Mouse (Mus musculus): Measurements from ENCODE around the gene Mvb12b. TPM values are rescaled to one million over a fixed set of nuclear protein-coding genes. Genes with fewer than 3 reads are reported as not detected.

Gene Mvb12b
- polyA plus RNA-seq, 1 experiment from 2014 or later: 67.0 TPM

- H3K9me3 ChIP-seq: no peaks in the 10 kb centered on the region
- peak overlapping the region; percentile 94 for H3K27ac ChIP-seq
- no peak overlapping the region for H3K4me3 ChIP-seq
- ATAC-seq (replicated peaks): no peak
- no peaks in the 10 kb centered on the region for H3K27me3 ChIP-seq (replicated peaks)
- H3K36me3 ChIP-seq (replicated peaks): no peaks in the 10 kb centered on the region
- H3K9ac ChIP-seq: no peak overlapping the region
- H3K4me2 ChIP-seq: no peak overlapping the region
- peaks cover 67% of the 10 kb centered on the region for H3K4me1 ChIP-seq
- WGBS: 83% methylated on average over 2 of the region's 2 CpGs
These were observed 8.5 kb downstream of the Mvb12b start for GRCm38 (mm10) chr2:33879223-33879622.

- peaks cover 64% of the 10 kb centered on the region for H3K4me1 ChIP-seq
- H3K27me3 ChIP-seq (replicated peaks): no peaks in the 10 kb centered on the region
- peak; percentile 49; the same call in 1 of the 2 replicates for ATAC-seq (replicated peaks)
- peaks cover 6% of the 10 kb centered on the region for H3K36me3 ChIP-seq (replicated peaks)
- no peak overlapping the region for H3K4me2 ChIP-seq
- no peaks in the 10 kb centered on the region for H3K9me3 ChIP-seq
- H3K4me3 ChIP-seq: no peak overlapping the region
- H3K27ac ChIP-seq: peak overlapping the region; percentile 94
- peak overlapping the region; percentile 25; the same call in 1 of the 2 replicates for H3K9ac ChIP-seq
- WGBS: 7% methylated on average over 11 of the region's 11 CpGs
These were observed 9.3 kb downstream of the Mvb12b start for GRCm38 (mm10) chr2:33878437-33878836.

- ATAC-seq (replicated peaks): peak; percentile 16
- 58% methylated on average over 6 of the region's 6 CpGs for WGBS
- no peaks in the 10 kb centered on the region for H3K27me3 ChIP-seq (replicated peaks)
These were observed 9.9 kb downstream of the Mvb12b start for GRCm38 (mm10) chr2:33877663-33878360.

GRCm38 (mm10) chr2:33876529-33877290, 11.0 kb downstream of the Mvb12b start:
- H3K27me3 ChIP-seq (replicated peaks): no peaks in the 10 kb centered on the region
- peaks cover 22% of the 10 kb centered on the region for H3K36me3 ChIP-seq (replicated peaks)
- peak overlapping the region; percentile 94 for H3K27ac ChIP-seq
- no peak overlapping the region for H3K4me3 ChIP-seq
- H3K4me2 ChIP-seq: peak overlapping the region; percentile 30
- peak; percentile 84 for ATAC-seq (replicated peaks)
- peaks cover 52% of the 10 kb centered on the region for H3K4me1 ChIP-seq
- H3K9ac ChIP-seq: no peak overlapping the region; the same call in 1 of the 2 replicates
- 4% methylated on average over 25 of the region's 25 CpGs for WGBS
- H3K9me3 ChIP-seq: no peaks in the 10 kb centered on the region

More at GRCm38 (mm10) chr2:33877663-33878360, 9.9 kb downstream of the Mvb12b start:
- H3K36me3 ChIP-seq (replicated peaks): peaks cover 12% of the 10 kb centered on the region
- peaks cover 58% of the 10 kb centered on the region for H3K4me1 ChIP-seq
- H3K9me3 ChIP-seq: no peaks in the 10 kb centered on the region
- no peak overlapping the region for H3K4me3 ChIP-seq
- peak overlapping the region; percentile 94 for H3K27ac ChIP-seq
- no peak overlapping the region for H3K4me2 ChIP-seq
- no peak overlapping the region for H3K9ac ChIP-seq

GRCm38 (mm10) chr2:33875594-33875993, 12.2 kb downstream of the Mvb12b start:
- Histone ChIP-seq H3K4me3 (no peak overlapping the region), H3K27ac (peak overlapping the region; percentile 94), H3K9ac (no peak overlapping the region), H3K27me3 (replicated peaks) (no peaks in the 10 kb centered on the region), H3K9me3 (no peaks in the 10 kb centered on the region), H3K4me2 (no peak overlapping the region), H3K4me1 (peaks cover 59% of the 10 kb centered on the region), H3K36me3 (replicated peaks) (peaks cover 22% of the 10 kb centered on the region)
- ATAC-seq (replicated peaks): no peak
- WGBS: 64% methylated on average over 12 of the region's 12 CpGs

GRCm38 (mm10) chr2:33874856-33875576, 12.7 kb downstream of the Mvb12b start:
- no peak for ATAC-seq (replicated peaks)
- 55% methylated on average over 10 of the region's 10 CpGs for WGBS

GRCm38 (mm10) chr2:33874367-33874766, 13.4 kb downstream of the Mvb12b start:
- ATAC-seq (replicated peaks): no peak
- Histone ChIP-seq H3K9me3 (no peaks in the 10 kb centered on the region), H3K4me1 (peaks cover 61% of the 10 kb centered on the region), H3K27me3 (replicated peaks) (no peaks in the 10 kb centered on the region), H3K36me3 (replicated peaks) (peaks cover 22% of the 10 kb centered on the region), H3K4me3 (no peak overlapping the region), H3K9ac (no peak overlapping the region), H3K27ac (peak overlapping the region; percentile 94), H3K4me2 (no peak overlapping the region)
- WGBS: 87% methylated on average over 5 of the region's 5 CpGs

More at GRCm38 (mm10) chr2:33874856-33875576, 12.7 kb downstream of the Mvb12b start:
- H3K27me3 ChIP-seq (replicated peaks): no peaks in the 10 kb centered on the region
- H3K9me3 ChIP-seq: no peaks in the 10 kb centered on the region
- peaks cover 22% of the 10 kb centered on the region for H3K36me3 ChIP-seq (replicated peaks)
- no peak overlapping the region for H3K4me3 ChIP-seq
- no peak overlapping the region for H3K4me2 ChIP-seq
- H3K27ac ChIP-seq: peak overlapping the region; percentile 94
- no peak overlapping the region for H3K9ac ChIP-seq
- H3K4me1 ChIP-seq: peaks cover 64% of the 10 kb centered on the region

GRCm38 (mm10) chr2:33873501-33873900, 14.2 kb downstream of the Mvb12b start:
- Histone ChIP-seq H3K4me2 (no peak overlapping the region), H3K27ac (no peak overlapping the region), H3K9me3 (no peaks in the 10 kb centered on the region), H3K36me3 (replicated peaks) (peaks cover 22% of the 10 kb centered on the region), H3K9ac (no peak overlapping the region), H3K4me3 (no peak overlapping the region), H3K27me3 (replicated peaks) (no peaks in the 10 kb centered on the region), H3K4me1 (peaks cover 52% of the 10 kb centered on the region)
- ATAC-seq (replicated peaks): no peak
- 90% methylated on average over 8 of the region's 8 CpGs for WGBS

- peaks cover 50% of the 10 kb centered on the region for H3K4me1 ChIP-seq
- no peaks in the 10 kb centered on the region for H3K27me3 ChIP-seq (replicated peaks)
- peaks cover 22% of the 10 kb centered on the region for H3K36me3 ChIP-seq (replicated peaks)
- no peak overlapping the region for H3K4me2 ChIP-seq
- H3K9me3 ChIP-seq: no peaks in the 10 kb centered on the region
- H3K4me3 ChIP-seq: no peak overlapping the region
- 88% methylated on average over 8 of the region's 8 CpGs for WGBS
- ATAC-seq (replicated peaks): no peak
- H3K9ac ChIP-seq: no peak overlapping the region
- H3K27ac ChIP-seq: no peak overlapping the region
These were observed 14.9 kb downstream of the Mvb12b start for GRCm38 (mm10) chr2:33872841-33873271.

- H3K27ac ChIP-seq: peak overlapping the region; percentile 58
- H3K4me2 ChIP-seq: no peak overlapping the region
- WGBS: 69% methylated on average over 4 of the region's 4 CpGs
- no peaks in the 10 kb centered on the region for H3K9me3 ChIP-seq
- H3K4me3 ChIP-seq: no peak overlapping the region
- no peak overlapping the region for H3K9ac ChIP-seq
- no peaks in the 10 kb centered on the region for H3K27me3 ChIP-seq (replicated peaks)
- ATAC-seq (replicated peaks): no peak
- peaks cover 22% of the 10 kb centered on the region for H3K36me3 ChIP-seq (replicated peaks)
- H3K4me1 ChIP-seq: peaks cover 37% of the 10 kb centered on the region
These were observed 16.6 kb downstream of the Mvb12b start for GRCm38 (mm10) chr2:33871181-33871520.

- 54% methylated on average over 17 of the region's 17 CpGs for WGBS
These were observed 17.2 kb downstream of the Mvb12b start for GRCm38 (mm10) chr2:33870369-33871180.

More at GRCm38 (mm10) chr2:33870369-33871180, 17.2 kb downstream of the Mvb12b start:
- H3K4me2 ChIP-seq: no peak overlapping the region
- no peak for ATAC-seq (replicated peaks)
- H3K36me3 ChIP-seq (replicated peaks): peaks cover 22% of the 10 kb centered on the region
- peaks cover 32% of the 10 kb centered on the region for H3K4me1 ChIP-seq
- no peak overlapping the region for H3K4me3 ChIP-seq
- no peaks in the 10 kb centered on the region for H3K27me3 ChIP-seq (replicated peaks)
- H3K27ac ChIP-seq: peak overlapping the region; percentile 58
- H3K9ac ChIP-seq: no peak overlapping the region
- no peaks in the 10 kb centered on the region for H3K9me3 ChIP-seq

Data from midbrain, embryonic 15.5 days (tissue).